Mouse (Mus musculus): ENCODE results near the gene Erc2. TPM values are rescaled to one million over a fixed set of nuclear protein-coding genes. Genes with fewer than 3 reads are reported as not detected.

Gene Erc2
- polyA plus RNA-seq, 1 experiment from 2014 or later: 13.1 TPM

GRCm38 (mm10) chr14:28035013-28035412 lies 412.8 kb downstream of the Erc2 start:
- no peak for DNase-seq (ENCODE audit: low spot score)
- H3K4me3 ChIP-seq (ENCODE audit: low read depth, low read length): no peak overlapping the region

GRCm38 (mm10) chr14:28043095-28043494 lies 420.9 kb downstream of the Erc2 start:
- no peaks in the 10 kb centered on the region for H3K9me3 ChIP-seq (ENCODE audit: control insufficient read depth, low read length)
- peaks cover 3% of the 10 kb centered on the region; the same call in 1 of the 2 replicates for H3K4me1 ChIP-seq (ENCODE audit: control insufficient read depth, insufficient read depth, low read length)
- no peak overlapping the region for H3K4me3 ChIP-seq (ENCODE audit: low read depth, low read length)
- DNase-seq (ENCODE audit: low spot score) (no peak), ATAC-seq (ENCODE audit: insufficient read depth, low FRiP score, low TSS enrichment) (no peak)
- WGBS: 57% methylated on average over 4 of the region's 4 CpGs
- H3K9ac ChIP-seq (ENCODE audit: low read length): no peak overlapping the region
- H3K36me3 ChIP-seq (ENCODE audit: control insufficient read depth, insufficient read depth, low read length): no peaks in the 10 kb centered on the region
- H3K27me3 ChIP-seq (ENCODE audit: control insufficient read depth, insufficient read depth, low read length): no peaks in the 10 kb centered on the region
- no peak overlapping the region for H3K27ac ChIP-seq (ENCODE audit: low read depth, low read length)
- no peak overlapping the region for H3K4me2 ChIP-seq (ENCODE audit: low read depth)

More at GRCm38 (mm10) chr14:28035013-28035412, 412.8 kb downstream of the Erc2 start:
- Histone ChIP-seq H3K4me1 (ENCODE audit: control insufficient read depth, insufficient read depth, low read length) (no peaks in the 10 kb centered on the region), H3K27me3 (ENCODE audit: control insufficient read depth, insufficient read depth, low read length) (no peaks in the 10 kb centered on the region), H3K4me2 (ENCODE audit: low read depth) (no peak overlapping the region), H3K9me3 (ENCODE audit: control insufficient read depth, low read length) (no peaks in the 10 kb centered on the region), H3K27ac (ENCODE audit: low read depth, low read length) (no peak overlapping the region), H3K36me3 (ENCODE audit: control insufficient read depth, insufficient read depth, low read length) (no peaks in the 10 kb centered on the region), H3K9ac (ENCODE audit: low read length) (no peak overlapping the region)
- WGBS: 86% methylated on average over 2 of the region's 2 CpGs
- ATAC-seq (ENCODE audit: insufficient read depth, low FRiP score, low TSS enrichment): no peak

DNA sequence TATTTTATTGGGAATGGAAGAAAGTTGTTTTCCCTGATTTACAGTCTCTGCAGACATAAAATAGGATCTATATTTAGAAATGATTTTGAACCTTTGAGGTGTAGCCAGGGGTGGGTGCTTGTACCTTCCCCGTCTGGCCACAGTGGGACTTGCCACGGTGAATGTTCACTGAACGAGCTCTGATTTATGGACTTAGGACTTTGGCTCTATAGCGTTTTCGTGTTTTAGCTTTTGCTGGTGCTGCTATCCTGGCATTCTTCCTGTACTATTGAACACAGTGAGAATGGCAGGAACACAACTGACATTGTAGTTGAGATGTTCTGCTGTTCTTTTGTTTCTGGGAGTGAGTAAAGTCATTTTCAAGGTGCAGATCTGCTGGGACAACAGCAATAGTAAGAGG lies 429.4 kb downstream of the Erc2 start:
- H3K36me3 ChIP-seq (ENCODE audit: control insufficient read depth, insufficient read depth, low read length): no peaks in the 10 kb centered on the region
- H3K4me1 ChIP-seq (ENCODE audit: control insufficient read depth, insufficient read depth, low read length): no peaks in the 10 kb centered on the region
- ATAC-seq (ENCODE audit: insufficient read depth, low FRiP score, low TSS enrichment) (no peak), DNase-seq (ENCODE audit: low spot score) (no peak)
- 73% methylated on average over 5 of the region's 5 CpGs for WGBS
- no peaks in the 10 kb centered on the region for H3K27me3 ChIP-seq (ENCODE audit: control insufficient read depth, insufficient read depth, low read length)
- no peak overlapping the region for H3K9ac ChIP-seq (ENCODE audit: low read length)
- no peak overlapping the region for H3K27ac ChIP-seq (ENCODE audit: low read depth, low read length)
- no peak overlapping the region for H3K4me2 ChIP-seq (ENCODE audit: low read depth)
- no peaks in the 10 kb centered on the region for H3K9me3 ChIP-seq (ENCODE audit: control insufficient read depth, low read length)
- H3K4me3 ChIP-seq (ENCODE audit: low read depth, low read length): no peak overlapping the region

GRCm38 (mm10) chr14:28057159-28057884 lies 435.1 kb downstream of the Erc2 start:
- Histone ChIP-seq H3K36me3 (ENCODE audit: control insufficient read depth, insufficient read depth, low read length) (no peaks in the 10 kb centered on the region), H3K27ac (ENCODE audit: low read depth, low read length) (0 out of 2 replicates have a peak overlapping the region, but pooled peaks have one; percentile 8), H3K4me1 (ENCODE audit: control insufficient read depth, insufficient read depth, low read length) (peaks cover 8% of the 10 kb centered on the region), H3K27me3 (ENCODE audit: control insufficient read depth, insufficient read depth, low read length) (no peaks in the 10 kb centered on the region), H3K4me3 (ENCODE audit: low read depth, low read length) (no peak overlapping the region), H3K9ac (ENCODE audit: low read length) (peak overlapping the region; percentile 22; the same call in 1 of the 2 replicates), H3K9me3 (ENCODE audit: control insufficient read depth, low read length) (no peaks in the 10 kb centered on the region), H3K4me2 (ENCODE audit: low read depth) (peak overlapping the region; percentile 14; the same call in 1 of the 2 replicates)
- WGBS: 46% methylated on average over 11 of the region's 11 CpGs
- DNase-seq (ENCODE audit: low spot score) (peak; percentile 49), ATAC-seq (ENCODE audit: insufficient read depth, low FRiP score, low TSS enrichment) (no peak)

DNA sequence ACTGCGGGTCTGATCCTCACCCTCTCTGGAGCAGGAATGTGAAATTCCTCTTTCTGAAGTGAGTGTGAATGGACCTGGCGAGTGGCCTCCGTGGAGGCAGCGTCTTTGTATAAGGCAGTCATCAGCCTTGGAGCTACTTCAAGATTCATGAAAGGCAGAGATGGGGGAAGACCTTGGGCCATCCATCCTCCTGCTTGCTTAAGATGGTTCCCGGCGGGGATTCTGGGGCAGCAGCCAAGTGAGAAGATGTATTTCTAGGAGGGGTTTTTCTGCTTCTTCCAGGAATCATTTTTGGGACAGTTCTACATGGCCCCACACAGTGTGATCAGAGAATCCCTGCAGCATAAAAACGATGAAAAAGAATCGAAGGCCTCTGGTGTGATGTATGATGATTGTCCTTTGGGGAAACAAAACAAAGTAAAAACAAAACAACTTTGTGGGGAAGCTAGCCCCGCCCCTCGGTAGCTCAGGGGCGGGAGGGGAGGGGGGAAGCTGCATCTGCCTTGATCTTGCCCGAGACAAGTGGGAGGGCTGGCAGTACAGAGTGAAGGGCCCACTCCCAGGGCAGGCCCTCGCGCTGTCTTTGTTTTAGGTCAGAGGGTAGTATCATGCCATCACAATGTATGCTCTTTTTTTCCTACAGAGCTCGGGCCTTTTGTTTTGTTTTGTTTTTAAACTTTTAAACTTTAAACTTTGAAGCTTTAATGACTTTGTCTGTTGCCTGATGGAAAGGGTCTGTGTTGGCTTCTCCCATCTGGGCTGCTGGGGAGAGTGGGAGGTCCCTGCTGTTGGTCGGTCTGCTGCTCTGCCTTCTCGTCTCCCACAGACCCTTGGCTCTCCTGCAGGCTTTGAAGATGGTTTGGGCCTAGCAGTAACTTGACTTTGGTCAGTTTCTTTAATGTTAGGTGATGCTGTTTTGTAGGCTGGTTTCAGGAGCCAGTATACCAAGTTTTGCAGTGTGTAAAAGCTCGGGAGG lies 435.9 kb downstream of the Erc2 start:
- Histone ChIP-seq H3K4me1 (ENCODE audit: control insufficient read depth, insufficient read depth, low read length) (peaks cover 8% of the 10 kb centered on the region), H3K9ac (ENCODE audit: low read length) (peak overlapping the region; percentile 22; the same call in 1 of the 2 replicates), H3K36me3 (ENCODE audit: control insufficient read depth, insufficient read depth, low read length) (no peaks in the 10 kb centered on the region), H3K9me3 (ENCODE audit: control insufficient read depth, low read length) (no peaks in the 10 kb centered on the region), H3K27ac (ENCODE audit: low read depth, low read length) (0 out of 2 replicates have a peak overlapping the region, but pooled peaks have one; percentile 8), H3K4me2 (ENCODE audit: low read depth) (peak overlapping the region; percentile 14; the same call in 1 of the 2 replicates), H3K4me3 (ENCODE audit: low read depth, low read length) (no peak overlapping the region), H3K27me3 (ENCODE audit: control insufficient read depth, insufficient read depth, low read length) (no peaks in the 10 kb centered on the region)
- 9% methylated on average over 18 of the region's 18 CpGs for WGBS
- DNase-seq (ENCODE audit: low spot score): peak; percentile 71
- ATAC-seq (ENCODE audit: insufficient read depth, low FRiP score, low TSS enrichment): peak; percentile 82

DNA sequence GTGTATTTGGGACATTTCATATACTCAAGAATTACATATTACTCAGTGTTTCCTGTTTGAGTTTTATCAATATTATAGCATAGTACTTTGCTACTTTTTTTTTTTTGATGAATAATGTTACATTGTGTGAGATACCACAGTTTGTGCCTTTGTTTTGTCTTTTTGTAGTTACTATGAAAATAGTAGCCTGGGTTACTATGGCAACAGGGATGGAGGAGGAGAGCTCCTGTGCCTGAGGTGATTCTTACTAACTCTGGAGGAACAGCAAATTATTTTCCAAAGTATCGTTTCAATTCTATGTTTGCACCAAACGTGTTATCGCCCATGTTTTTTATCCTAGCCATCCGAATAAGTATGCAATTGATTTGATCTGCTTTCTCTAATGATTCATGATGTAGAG lies 438.7 kb downstream of the Erc2 start:
- no peak overlapping the region for H3K27ac ChIP-seq (ENCODE audit: low read depth, low read length)
- WGBS: 82% methylated on average over 4 of the region's 4 CpGs
- DNase-seq (ENCODE audit: low spot score): no peak
- peaks cover 8% of the 10 kb centered on the region for H3K4me1 ChIP-seq (ENCODE audit: control insufficient read depth, insufficient read depth, low read length)
- H3K36me3 ChIP-seq (ENCODE audit: control insufficient read depth, insufficient read depth, low read length): no peaks in the 10 kb centered on the region
- H3K4me2 ChIP-seq (ENCODE audit: low read depth): no peak overlapping the region
- no peak overlapping the region for H3K4me3 ChIP-seq (ENCODE audit: low read depth, low read length)
- ATAC-seq (ENCODE audit: insufficient read depth, low FRiP score, low TSS enrichment): no peak
- H3K9ac ChIP-seq (ENCODE audit: low read length): no peak overlapping the region
- no peaks in the 10 kb centered on the region for H3K27me3 ChIP-seq (ENCODE audit: control insufficient read depth, insufficient read depth, low read length)
- H3K9me3 ChIP-seq (ENCODE audit: control insufficient read depth, low read length): no peaks in the 10 kb centered on the region

- H3K9me3 ChIP-seq (ENCODE audit: control insufficient read depth, low read length): no peaks in the 10 kb centered on the region
- DNase-seq (ENCODE audit: low spot score) (no peak), ATAC-seq (ENCODE audit: insufficient read depth, low FRiP score, low TSS enrichment) (no peak)
- no peak overlapping the region for H3K4me3 ChIP-seq (ENCODE audit: low read depth, low read length)
- WGBS: 57% methylated on average over 3 of the region's 3 CpGs
- no peak overlapping the region for H3K9ac ChIP-seq (ENCODE audit: low read length)
- no peaks in the 10 kb centered on the region for H3K27me3 ChIP-seq (ENCODE audit: control insufficient read depth, insufficient read depth, low read length)
- H3K4me2 ChIP-seq (ENCODE audit: low read depth): no peak overlapping the region
- no peak overlapping the region for H3K27ac ChIP-seq (ENCODE audit: low read depth, low read length)
- H3K4me1 ChIP-seq (ENCODE audit: control insufficient read depth, insufficient read depth, low read length): peaks cover 8% of the 10 kb centered on the region
- no peaks in the 10 kb centered on the region for H3K36me3 ChIP-seq (ENCODE audit: control insufficient read depth, insufficient read depth, low read length)
These were observed 439.6 kb downstream of the Erc2 start for GRCm38 (mm10) chr14:28061649-28062375.

DNA sequence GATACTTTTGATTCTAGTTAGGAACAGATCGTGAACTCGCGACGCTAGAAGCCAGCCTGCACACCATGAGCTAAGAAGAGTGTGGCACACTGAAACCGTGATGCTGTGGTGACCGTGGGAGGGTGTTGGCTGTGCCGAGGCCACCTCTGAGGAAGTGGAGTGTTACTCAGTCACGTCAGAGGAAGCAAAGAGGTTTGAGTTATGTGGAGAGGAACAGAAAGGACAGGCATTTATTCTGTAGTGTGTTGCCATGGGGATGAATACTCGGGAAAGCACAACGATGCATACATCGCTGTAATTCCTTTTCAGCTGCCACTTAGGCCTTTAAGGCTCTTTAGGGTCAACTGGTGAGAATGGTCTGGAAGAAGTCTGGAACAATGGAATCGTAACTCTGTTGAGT lies 445.8 kb downstream of the Erc2 start:
- no peak overlapping the region for H3K27ac ChIP-seq (ENCODE audit: low read depth, low read length)

More for the DNA sequence above, 445.8 kb downstream of the Erc2 start:
- Histone ChIP-seq H3K9ac (ENCODE audit: low read length) (no peak overlapping the region), H3K36me3 (ENCODE audit: control insufficient read depth, insufficient read depth, low read length) (no peaks in the 10 kb centered on the region), H3K9me3 (ENCODE audit: control insufficient read depth, low read length) (no peaks in the 10 kb centered on the region), H3K4me3 (ENCODE audit: low read depth, low read length) (no peak overlapping the region), H3K4me1 (ENCODE audit: control insufficient read depth, insufficient read depth, low read length) (no peaks in the 10 kb centered on the region), H3K4me2 (ENCODE audit: low read depth) (no peak overlapping the region), H3K27me3 (ENCODE audit: control insufficient read depth, insufficient read depth, low read length) (no peaks in the 10 kb centered on the region)
- 55% methylated on average over 12 of the region's 12 CpGs for WGBS
- peak; percentile 44 for DNase-seq (ENCODE audit: low spot score)
- peak; percentile 69; the same call in 1 of the 2 replicates for ATAC-seq (ENCODE audit: insufficient read depth, low FRiP score, low TSS enrichment)
